Mouse (Mus musculus) spleen, adult 2 months (tissue): Measurements from ENCODE around the gene Zfp513. TPM values are rescaled to one million over a fixed set of nuclear protein-coding genes. Genes with fewer than 3 reads are reported as not detected.

ENCODE experiments used
- DNase-seq, 2 experiments: peaks; one replicate each; pipeline versions ENCODE4 v3.0.0 to v3.0.0-alpha.2; 2012 to 2021; ENCODE audit warnings: low spot score in 2 of 2, low read depth in 1 of 2
- H3K27ac ChIP-seq: fragments of 200-500 bp; 2 replicates; pipeline ENCODE4 v1.5.1; 2012; ENCODE audit warnings: low read length, inconsistent platforms; ENCODE audit not compliant: insufficient read depth
- H3K27me3 ChIP-seq: fragments of 200-500 bp; 2 replicates; pipeline ENCODE4 v1.6.1; 2012; ENCODE audit warnings: mild to moderate bottlenecking, moderate library complexity, low read length, inconsistent platforms; ENCODE audit not compliant: control insufficient read depth, insufficient read depth
- H3K36me3 ChIP-seq: fragments of 200-500 bp; 2 replicates; pipeline ENCODE4 v1.6.1; 2012; ENCODE audit warnings: mild to moderate bottlenecking, low read length, inconsistent platforms; ENCODE audit not compliant: control insufficient read depth, insufficient read depth
- H3K4me1 ChIP-seq: fragments of 200-500 bp; 2 replicates; pipeline ENCODE4 v1.6.1; 2011; ENCODE audit warnings: inconsistent platforms; ENCODE audit not compliant: control insufficient read depth, insufficient read depth, insufficient read length
- H3K4me3 ChIP-seq: fragments of 200-500 bp; 2 replicates; pipeline ENCODE4 v1.5.1; 2011; ENCODE audit warnings: mild to moderate bottlenecking, inconsistent platforms; ENCODE audit not compliant: insufficient read depth, insufficient read length; ENCODE audit errors: extremely low read depth
- CTCF ChIP-seq: fragments of 200-500 bp; IDR thresholded peaks from 2 replicates; pipeline ENCODE4 v1.5.1; 2011; ENCODE audit warnings: mild to moderate bottlenecking, inconsistent platforms; ENCODE audit not compliant: insufficient read depth, insufficient read length, insufficient replicate concordance; ENCODE audit errors: extremely low read depth
- POLR2A ChIP-seq: fragments of 200-500 bp; IDR thresholded peaks from 2 replicates; pipeline ENCODE4 v1.6.1; 2011; ENCODE audit warnings: low read depth, low read length, inconsistent platforms
- WGBS: fragments of 180-500 bp; shearing (Covaris S2); methylation state at CpG from one replicate; pipeline ENCODE4 v1.1.7; 2018; 5-methylcytosine and 5-hydroxymethylcytosine counted together
- polyA plus RNA-seq: library from polyadenylated mRNA; depleted of rRNA; stranded (reverse); fragments of >200 nt; gene quantifications from 2 replicates; pipeline ENCODE4 v1.2.3, GENCODE M21; 2012

The Zfp513 gene
- polyA plus RNA-seq, 1 experiment = 49.3 TPM

DNA sequence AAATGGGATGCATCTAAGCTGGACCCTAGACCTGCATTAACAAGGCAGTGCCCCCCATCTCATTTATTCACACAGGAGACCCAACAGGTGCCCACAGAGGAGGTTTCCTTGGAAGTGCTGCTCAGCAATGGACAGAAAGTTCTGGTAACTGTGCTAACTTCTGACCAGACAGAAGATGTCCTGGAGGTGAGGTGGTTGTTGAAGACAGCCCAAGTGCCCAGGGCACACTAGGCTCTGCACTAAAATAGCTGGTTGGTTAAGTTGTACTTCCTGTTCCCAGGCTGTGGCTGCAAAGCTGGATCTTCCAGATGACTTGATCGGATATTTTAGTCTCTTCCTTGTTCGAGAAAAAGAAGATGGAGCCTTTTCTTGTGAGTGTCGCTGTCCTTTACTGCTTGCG lies 6.4 kb downstream of the Zfp513 start:
- TF ChIP-seq CTCF (no peak), POLR2A (no peak)
- H3K4me1 ChIP-seq = peaks cover 14% of the 10 kb centered on the region
- H3K27me3 ChIP-seq = no peaks in the 10 kb centered on the region
- 90% methylated on average over 4 of the region's 4 CpGs for WGBS
- H3K27ac ChIP-seq = no peak overlapping the region
- no peak overlapping the region for H3K4me3 ChIP-seq
- no peak for DNase-seq
- peaks cover 53% of the 10 kb centered on the region for H3K36me3 ChIP-seq

- TF ChIP-seq CTCF (no peak), POLR2A (no peak)
- H3K4me1 ChIP-seq = peaks cover 7% of the 10 kb centered on the region; the same call in 1 of the 2 replicates
- no peak for DNase-seq
- H3K4me3 ChIP-seq = no peak overlapping the region
- H3K27me3 ChIP-seq = no peaks in the 10 kb centered on the region
- H3K27ac ChIP-seq = no peak overlapping the region
- peaks cover 52% of the 10 kb centered on the region for H3K36me3 ChIP-seq
- WGBS = 91% methylated on average over 16 of the region's 16 CpGs
Observed at GRCm38 (mm10) chr5:31194486-31195485, 7.3 kb downstream of the Zfp513 start.

GRCm38 (mm10) chr5:31193631-31194281 lies 8.3 kb downstream of the Zfp513 start:
- Histone ChIP-seq H3K27ac (peak overlapping the region; percentile 88), H3K36me3 (peaks cover 48% of the 10 kb centered on the region), H3K27me3 (no peaks in the 10 kb centered on the region), H3K4me3 (peak overlapping the region; percentile 93), H3K4me1 (peaks cover 7% of the 10 kb centered on the region; the same call in 1 of the 2 replicates)
- DNase-seq = no peak
- TF ChIP-seq POLR2A = no peak
- no peak for TF ChIP-seq CTCF
- WGBS = 7% methylated on average over 25 of the region's 25 CpGs

DNA sequence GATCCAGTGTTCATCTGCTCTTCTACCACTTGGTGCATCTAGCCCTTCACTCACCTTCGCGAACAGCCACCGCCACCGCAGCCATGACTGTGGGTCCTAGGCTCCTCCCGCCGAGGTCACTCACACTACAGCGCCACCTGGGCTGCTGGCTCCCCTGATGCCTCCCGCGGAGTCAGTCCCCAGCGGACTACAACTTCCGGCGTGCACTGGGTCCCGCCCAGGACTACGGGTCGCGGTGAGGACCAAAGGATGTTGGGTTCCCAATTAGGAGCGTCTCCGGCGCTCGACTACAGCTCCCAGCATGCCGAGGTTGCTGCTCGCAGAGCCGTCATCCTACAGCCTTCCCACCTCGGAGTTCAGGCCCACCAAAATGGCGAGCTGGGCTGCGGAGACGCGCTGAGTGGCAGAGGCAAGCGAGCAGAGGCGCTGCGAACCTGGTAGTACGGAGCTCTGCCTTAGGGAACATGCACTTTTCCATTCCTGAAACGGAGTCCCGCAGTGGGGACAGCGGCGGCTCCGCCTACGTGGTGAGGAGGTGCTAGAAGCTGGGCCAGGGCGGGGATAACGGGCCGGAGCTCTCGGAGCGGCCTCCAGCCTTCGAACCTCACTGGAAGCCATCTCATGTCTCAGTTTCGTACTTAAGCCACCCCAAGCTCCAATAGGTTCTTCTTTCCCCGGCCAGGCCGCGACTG lies 9.0 kb downstream of the Zfp513 start, which contains the start of the genes Snx17 and Eif2b4:
Gene Snx17 (plus strand): TSS at position 289 of the 692 bp plus-strand sequence.
Gene Eif2b4 (minus strand): TSS at position 492 of the 692 bp plus-strand sequence.
- peak; percentile 98 to 100 for DNase-seq
- peaks cover 7% of the 10 kb centered on the region; the same call in 1 of the 2 replicates for H3K4me1 ChIP-seq
- WGBS = under 1% methylated on average over 48 of the region's 48 CpGs
- TF ChIP-seq CTCF (peak; percentile 59; the same call in 1 of the 2 replicates), POLR2A (peak; percentile 80)
- H3K36me3 ChIP-seq = peaks cover 47% of the 10 kb centered on the region
- peak within 1 kb of the TSS; percentile 93 for H3K4me3 ChIP-seq
- no peaks in the 10 kb centered on the region for H3K27me3 ChIP-seq
- peak within 1 kb of the TSS; percentile 88 for H3K27ac ChIP-seq

- WGBS = 9% methylated on average over 42 of the region's 42 CpGs
- H3K27ac ChIP-seq = peak overlapping the region; percentile 88
- peak overlapping the region; percentile 82 for H3K4me3 ChIP-seq
- no peaks in the 10 kb centered on the region for H3K27me3 ChIP-seq
- H3K4me1 ChIP-seq = peaks cover 7% of the 10 kb centered on the region; the same call in 1 of the 2 replicates
- no peak for DNase-seq
- H3K36me3 ChIP-seq = peaks cover 45% of the 10 kb centered on the region
- TF ChIP-seq CTCF (no peak), POLR2A (no peak)
Observed at GRCm38 (mm10) chr5:31192045-31192938, 9.8 kb downstream of the Zfp513 start.

DNA sequence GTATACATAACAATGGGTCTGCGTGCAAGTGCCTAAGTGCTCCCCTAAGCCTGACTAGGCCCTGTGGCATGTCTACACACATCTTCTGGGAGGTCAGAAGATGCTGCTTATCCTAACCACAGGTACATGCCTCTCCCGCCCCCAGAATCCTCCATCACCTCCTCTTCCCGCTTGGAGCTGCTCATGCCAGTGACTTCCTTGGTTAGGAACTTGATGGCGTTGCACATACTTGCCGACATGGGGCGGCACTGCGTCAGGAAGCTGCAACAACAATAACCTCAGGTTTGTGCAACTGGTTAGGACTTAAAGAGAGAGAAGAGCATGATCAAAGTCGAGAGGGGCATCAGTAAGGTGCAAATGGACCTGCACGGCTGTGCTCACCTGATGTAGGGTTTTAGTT lies 11.9 kb downstream of the Zfp513 start:
- no peak for DNase-seq
- H3K27ac ChIP-seq = no peak overlapping the region
- no peak overlapping the region for H3K4me3 ChIP-seq
- TF ChIP-seq CTCF (no peak), POLR2A (no peak)
- H3K27me3 ChIP-seq = no peaks in the 10 kb centered on the region
- peaks cover 32% of the 10 kb centered on the region for H3K36me3 ChIP-seq
- H3K4me1 ChIP-seq = peaks cover 7% of the 10 kb centered on the region; the same call in 1 of the 2 replicates
- 95% methylated on average over 9 of the region's 9 CpGs for WGBS
